Mouse (Mus musculus): ENCODE measurements at regions not wholly inside any gene's neighbourhood (a gene's known extent, or its start where the extent isn't known, plus 50 kb on each side); places are given as distances from the start of the nearest gene placed in this dataset.

GRCm38 (mm10) chr6:112203321-112203720 lies 70.2 kb upstream of the Lmcd1 start:
- TF ChIP-seq CTCF (IDR thresholded peaks at IDR 0.05; ENCODE audit: low read depth, low read length) (no peak), POLR2A (IDR thresholded peaks at IDR 0.05; ENCODE audit: extremely low read depth, insufficient read depth, low read length) (no peak)
- WGBS, result 27% methylated on average over 2 of the region's 2 CpGs
- no peak for DNase-seq (ENCODE audit: extremely low read depth, low read depth, low spot score)
- Histone ChIP-seq H3K27me3 (ENCODE audit: control insufficient read depth, insufficient read depth, low read length) (no peaks in the 10 kb centered on the region; the same call in 1 of the 2 replicates), H3K4me1 (ENCODE audit: control insufficient read depth, insufficient read depth, low read length) (no peaks in the 10 kb centered on the region), H3K4me3 (ENCODE audit: insufficient read depth, low read depth, low read length) (no peak overlapping the region), H3K36me3 (ENCODE audit: control insufficient read depth, insufficient read depth, low read length) (no peaks in the 10 kb centered on the region), H3K79me2 (ENCODE audit: control insufficient read depth, insufficient read depth, low read length) (no peaks in the 10 kb centered on the region), H3K27ac (replicated peaks; ENCODE audit: insufficient read depth, low read depth, low read length) (no peak overlapping the region), H3K9ac (ENCODE audit: low read depth, low read length) (no peak overlapping the region)

GRCm38 (mm10) chr6:112204956-112205355 lies 68.6 kb upstream of the Lmcd1 start:
- H3K79me2 ChIP-seq (ENCODE audit: control insufficient read depth, insufficient read depth, low read length), result no peaks in the 10 kb centered on the region
- H3K27me3 ChIP-seq (ENCODE audit: control insufficient read depth, insufficient read depth, low read length), result no peaks in the 10 kb centered on the region
- no peak overlapping the region for H3K27ac ChIP-seq (replicated peaks; ENCODE audit: insufficient read depth, low read depth, low read length)
- no peaks in the 10 kb centered on the region for H3K4me1 ChIP-seq (ENCODE audit: control insufficient read depth, insufficient read depth, low read length)
- H3K36me3 ChIP-seq (ENCODE audit: control insufficient read depth, insufficient read depth, low read length), result no peaks in the 10 kb centered on the region
- no peak overlapping the region for H3K4me3 ChIP-seq (ENCODE audit: insufficient read depth, low read depth, low read length)
- TF ChIP-seq CTCF (IDR thresholded peaks at IDR 0.05; ENCODE audit: low read depth, low read length) (no peak), POLR2A (IDR thresholded peaks at IDR 0.05; ENCODE audit: extremely low read depth, insufficient read depth, low read length) (no peak)
- no peak overlapping the region for H3K9ac ChIP-seq (ENCODE audit: low read depth, low read length)
- DNase-seq (ENCODE audit: extremely low read depth, low read depth, low spot score), result no peak
- 91% methylated on average over 2 of the region's 2 CpGs for WGBS

- TF ChIP-seq CTCF (IDR thresholded peaks at IDR 0.05; ENCODE audit: low read depth, low read length), result no peak
- no peak for TF ChIP-seq POLR2A (IDR thresholded peaks at IDR 0.05; ENCODE audit: extremely low read depth, insufficient read depth, low read length)
- 89% methylated on average over 11 of the region's 11 CpGs for WGBS
- DNase-seq (ENCODE audit: extremely low read depth, low read depth, low spot score), result no peak
- Histone ChIP-seq H3K4me1 (ENCODE audit: control insufficient read depth, insufficient read depth, low read length) (no peaks in the 10 kb centered on the region), H3K4me3 (ENCODE audit: insufficient read depth, low read depth, low read length) (no peak overlapping the region), H3K27ac (replicated peaks; ENCODE audit: insufficient read depth, low read depth, low read length) (no peak overlapping the region), H3K27me3 (ENCODE audit: control insufficient read depth, insufficient read depth, low read length) (no peaks in the 10 kb centered on the region), H3K9ac (ENCODE audit: low read depth, low read length) (no peak overlapping the region), H3K79me2 (ENCODE audit: control insufficient read depth, insufficient read depth, low read length) (no peaks in the 10 kb centered on the region), H3K36me3 (ENCODE audit: control insufficient read depth, insufficient read depth, low read length) (no peaks in the 10 kb centered on the region)
Observed at GRCm38 (mm10) chr6:112205420-112205995, 68.0 kb upstream of the Lmcd1 start.

GRCm38 (mm10) chr6:112207229-112207628 lies 66.3 kb upstream of the Lmcd1 start:
- no peak overlapping the region for H3K9ac ChIP-seq (ENCODE audit: low read depth, low read length)
- peak; percentile 53 for TF ChIP-seq CTCF (IDR thresholded peaks at IDR 0.05; ENCODE audit: low read depth, low read length)
- no peak for TF ChIP-seq POLR2A (IDR thresholded peaks at IDR 0.05; ENCODE audit: extremely low read depth, insufficient read depth, low read length)
- no peaks in the 10 kb centered on the region for H3K27me3 ChIP-seq (ENCODE audit: control insufficient read depth, insufficient read depth, low read length)
- H3K4me1 ChIP-seq (ENCODE audit: control insufficient read depth, insufficient read depth, low read length), result no peaks in the 10 kb centered on the region
- 22% methylated on average over 5 of the region's 5 CpGs for WGBS
- H3K36me3 ChIP-seq (ENCODE audit: control insufficient read depth, insufficient read depth, low read length), result no peaks in the 10 kb centered on the region
- DNase-seq (ENCODE audit: extremely low read depth, low read depth, low spot score), result peak; percentile 44
- no peak overlapping the region for H3K27ac ChIP-seq (replicated peaks; ENCODE audit: insufficient read depth, low read depth, low read length)
- H3K79me2 ChIP-seq (ENCODE audit: control insufficient read depth, insufficient read depth, low read length), result no peaks in the 10 kb centered on the region
- no peak overlapping the region for H3K4me3 ChIP-seq (ENCODE audit: insufficient read depth, low read depth, low read length)

- no peak overlapping the region for H3K27ac ChIP-seq (replicated peaks; ENCODE audit: insufficient read depth, low read depth, low read length)
- H3K4me1 ChIP-seq (ENCODE audit: control insufficient read depth, insufficient read depth, low read length), result no peaks in the 10 kb centered on the region
- no peaks in the 10 kb centered on the region for H3K27me3 ChIP-seq (ENCODE audit: control insufficient read depth, insufficient read depth, low read length)
- H3K36me3 ChIP-seq (ENCODE audit: control insufficient read depth, insufficient read depth, low read length), result no peaks in the 10 kb centered on the region
- TF ChIP-seq POLR2A (IDR thresholded peaks at IDR 0.05; ENCODE audit: extremely low read depth, insufficient read depth, low read length) (no peak), CTCF (IDR thresholded peaks at IDR 0.05; ENCODE audit: low read depth, low read length) (no peak)
- no peak overlapping the region for H3K9ac ChIP-seq (ENCODE audit: low read depth, low read length)
- peak; percentile 82 for DNase-seq (ENCODE audit: extremely low read depth, low read depth, low spot score)
- H3K4me3 ChIP-seq (ENCODE audit: insufficient read depth, low read depth, low read length), result no peak overlapping the region
- no peaks in the 10 kb centered on the region for H3K79me2 ChIP-seq (ENCODE audit: control insufficient read depth, insufficient read depth, low read length)
- WGBS, result 8% methylated on average over 8 of the region's 8 CpGs
Observed at GRCm38 (mm10) chr6:112210238-112210950, 63.2 kb upstream of the Lmcd1 start.

GRCm38 (mm10) chr6:112216868-112217267 lies 56.7 kb upstream of the Lmcd1 start:
- Histone ChIP-seq H3K9ac (ENCODE audit: low read depth, low read length) (no peak overlapping the region), H3K36me3 (ENCODE audit: control insufficient read depth, insufficient read depth, low read length) (no peaks in the 10 kb centered on the region), H3K27ac (replicated peaks; ENCODE audit: insufficient read depth, low read depth, low read length) (no peak overlapping the region), H3K4me1 (ENCODE audit: control insufficient read depth, insufficient read depth, low read length) (no peaks in the 10 kb centered on the region), H3K27me3 (ENCODE audit: control insufficient read depth, insufficient read depth, low read length) (no peaks in the 10 kb centered on the region), H3K4me3 (ENCODE audit: insufficient read depth, low read depth, low read length) (no peak overlapping the region), H3K79me2 (ENCODE audit: control insufficient read depth, insufficient read depth, low read length) (no peaks in the 10 kb centered on the region)
- WGBS, result 88% methylated on average over 3 of the region's 3 CpGs
- no peak for DNase-seq (ENCODE audit: extremely low read depth, low read depth, low spot score)
- TF ChIP-seq POLR2A (IDR thresholded peaks at IDR 0.05; ENCODE audit: extremely low read depth, insufficient read depth, low read length) (no peak), CTCF (IDR thresholded peaks at IDR 0.05; ENCODE audit: low read depth, low read length) (no peak)
